Mouse (Mus musculus) c-Kit-positive CD71-positive TER-119-negative erythroid progenitor cells, embryonic 14.5 days (primary cell): Measurements from ENCODE around the gene Cyp4a14.
"Not testable (repeated sequence)": the region's sequence is repeated elsewhere in the genome, so short reads cannot be mapped to it uniquely, and the experiment has no call there.

Source experiments
- DNase-seq: peaks from one replicate; pipeline ENCODE4 v3.0.0-alpha.2; 2013; ENCODE audit warnings: low read depth

Cyp4a14 gene

GRCm38 (mm10) chr4:115496001-115496400 lies at the start of gene Cyp4a14:
Cyp4a14 (minus strand) TSS chr4:115496142.
- no peak for DNase-seq

GRCm38 (mm10) chr4:115545101-115545500 lies 49.2 kb upstream of the Cyp4a14 start:
- no peak for DNase-seq

- DNase-seq, result no peak
These were observed 25.8 kb upstream of the Cyp4a14 start for GRCm38 (mm10) chr4:115521766-115522165.

GRCm38 (mm10) chr4:115519444-115519843 lies 23.5 kb upstream of the Cyp4a14 start:
- no peak for DNase-seq

DNA sequence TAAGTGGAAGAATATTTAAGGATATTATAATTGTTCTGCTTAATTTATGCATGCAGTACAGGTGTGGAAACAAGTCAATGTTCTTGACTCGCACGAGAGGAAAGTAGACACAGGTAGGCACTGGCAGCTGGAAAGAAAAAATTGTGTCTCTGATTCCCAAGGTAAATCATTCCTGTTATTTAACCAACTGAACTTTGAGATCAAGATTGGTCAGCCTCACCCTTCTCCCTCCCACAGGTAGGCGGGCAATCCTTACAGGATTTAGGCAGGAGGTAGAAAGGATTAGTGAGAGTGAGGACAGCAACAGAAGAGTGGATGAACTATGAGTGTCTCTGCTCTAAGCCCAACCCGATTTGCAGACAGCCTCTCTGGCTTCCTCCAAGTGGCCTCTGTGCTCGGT lies 22.1 kb upstream of the Cyp4a14 start, which contains the start of gene Cyp4a10:
TSS of gene Cyp4a10 (plus strand) at position 265 of the 400 bp plus-strand sequence.
- DNase-seq, result not testable (repeated sequence)

DNA sequence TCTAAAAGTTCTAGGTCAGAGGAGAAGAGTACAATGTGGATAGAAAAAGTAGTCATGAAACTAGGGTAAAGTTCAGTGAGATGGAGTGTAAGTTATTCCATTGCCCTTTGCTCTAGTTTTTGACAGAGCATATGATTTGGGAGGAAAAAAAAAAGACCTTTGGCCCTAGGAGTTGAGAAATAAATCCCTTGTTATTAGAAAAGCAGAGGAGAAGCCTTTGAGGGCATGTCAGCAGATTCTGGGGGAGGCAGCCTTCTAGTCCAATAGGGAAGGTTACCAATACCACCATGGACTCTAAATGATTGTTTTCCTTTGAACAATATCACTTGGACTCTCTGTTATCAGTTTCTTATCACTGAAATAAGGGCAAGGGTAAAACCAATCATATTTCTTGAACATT lies 18.0 kb upstream of the Cyp4a14 start:
- DNase-seq, result not testable (repeated sequence)

DNA sequence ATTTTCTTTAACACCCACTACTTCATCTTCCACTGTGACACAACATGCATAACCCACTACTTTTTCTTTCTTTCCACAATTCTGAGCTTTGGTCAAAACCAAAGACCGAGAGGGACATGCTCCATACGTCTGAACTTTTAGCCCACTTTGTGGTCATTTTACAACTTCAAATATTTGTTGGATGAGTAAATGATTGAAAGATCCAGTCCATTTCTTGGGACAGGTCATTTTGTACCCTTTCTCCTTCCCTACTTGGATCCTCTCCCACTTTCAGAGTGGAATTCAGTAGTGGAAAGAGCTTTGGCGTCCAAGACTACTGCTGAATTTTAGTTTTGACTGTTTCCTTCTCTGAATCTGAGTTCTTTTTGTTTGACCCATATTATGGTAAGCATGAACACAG lies 1.5 kb upstream of the Cyp4a14 start:
- no peak for DNase-seq

- no peak for DNase-seq
These were observed 14.8 kb downstream of the Cyp4a14 start for GRCm38 (mm10) chr4:115481006-115481652.

DNA sequence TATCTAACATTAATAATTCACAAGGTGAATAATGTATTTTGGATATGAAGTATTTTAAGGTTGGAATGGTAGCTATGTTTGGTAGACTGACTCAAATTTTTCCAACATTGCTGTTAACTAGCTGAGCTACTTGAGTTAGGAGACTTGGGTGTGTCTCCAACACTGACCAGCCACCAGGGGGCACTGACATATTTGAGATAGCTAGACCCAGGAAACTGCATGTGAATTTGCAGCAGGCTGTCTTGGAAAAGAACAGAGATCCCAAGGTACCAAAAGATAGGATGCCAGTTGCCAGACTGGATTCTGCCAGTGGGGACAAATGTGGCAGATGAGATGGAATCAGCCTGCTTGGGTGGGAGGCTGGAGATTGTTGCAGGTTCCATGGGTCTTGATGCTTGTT lies 19.9 kb downstream of the Cyp4a14 start:
- DNase-seq, result not testable (repeated sequence)

DNA sequence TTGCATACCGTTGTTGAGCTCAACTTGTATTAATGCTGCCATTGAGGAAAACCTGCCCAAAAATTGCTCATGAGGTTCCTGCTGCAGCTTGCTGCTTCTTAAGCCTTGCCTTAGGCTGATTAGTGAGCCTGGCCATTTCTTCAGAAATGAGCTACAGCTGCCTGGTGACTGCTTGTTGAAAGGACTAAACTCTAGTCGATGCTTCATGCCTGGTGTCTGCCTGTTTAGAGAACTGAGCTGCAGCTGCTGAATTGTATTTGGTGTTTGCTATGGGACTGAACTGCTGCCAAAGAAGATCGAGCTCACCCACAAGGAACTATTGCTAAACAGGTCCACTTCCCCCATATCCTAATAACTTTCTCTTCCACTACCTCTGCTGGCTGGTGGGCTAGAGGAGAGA lies 22.4 kb downstream of the Cyp4a14 start:
- DNase-seq, result not testable (repeated sequence)

DNA sequence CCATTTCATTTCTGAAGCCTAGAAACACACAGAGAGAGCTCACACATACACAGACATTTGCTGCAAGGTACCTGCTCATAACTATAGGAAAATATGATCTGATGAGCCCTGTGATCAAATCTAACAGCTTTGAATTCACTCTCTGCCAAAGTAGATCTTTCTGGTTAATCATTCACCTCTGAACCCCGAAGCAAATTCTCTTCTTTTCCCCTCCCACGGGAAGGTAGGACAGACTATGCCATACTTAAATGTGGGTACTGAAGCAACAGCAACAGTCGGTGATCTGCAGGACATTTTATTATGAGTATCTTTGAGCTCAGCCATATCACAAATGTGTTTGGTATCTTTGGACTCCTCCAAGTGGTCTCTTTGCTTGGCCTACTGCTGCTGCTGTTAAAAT lies 43.6 kb downstream of the Cyp4a14 start, which contains the start of gene Cyp4a30b:
TSS of gene Cyp4a30b (plus strand) at position 301 of the 400 bp plus-strand sequence.
- DNase-seq, result no peak

GRCm38 (mm10) chr4:115450577-115451137 lies 45.3 kb downstream of the Cyp4a14 start:
- no peak for DNase-seq
